Mouse (Mus musculus) midbrain, embryonic 16.5 days (tissue): ENCODE measurements around the gene Fgfr4. TPM values are rescaled to one million over a fixed set of nuclear protein-coding genes. Genes with fewer than 3 reads are reported as not detected.

ENCODE experiments used
- ATAC-seq: fragments of 200-750 bp; cut with Nextera tagmentation; 2 replicates; pipeline ENCODE4 v1.8.0; 2017; ENCODE audit warnings: moderate TSS enrichment
- H3K27ac ChIP-seq: fragments of 300-500 bp; sonication (generic); 2 replicates; pipeline ENCODE4 v1.5.1; 2014; ENCODE audit warnings: mild to moderate bottlenecking, low read length, mixed read lengths
- H3K27me3 ChIP-seq: fragments of 300-500 bp; sonication (generic); 2 replicates; pipeline ENCODE4 v1.6.1; 2014; ENCODE audit warnings: low read depth, low read length, mixed read lengths; ENCODE audit not compliant: control insufficient read depth, insufficient read depth
- H3K36me3 ChIP-seq: fragments of 300-500 bp; sonication (generic); 2 replicates; pipeline ENCODE4 v1.6.1; 2014; ENCODE audit warnings: mild to moderate bottlenecking, low read length, moderate library complexity, mixed read lengths; ENCODE audit not compliant: control insufficient read depth, insufficient read depth
- H3K4me1 ChIP-seq: fragments of 300-500 bp; sonication (generic); 2 replicates; pipeline ENCODE4 v1.6.1; 2014; ENCODE audit warnings: mild to moderate bottlenecking, low read length, mixed read lengths; ENCODE audit not compliant: control insufficient read depth, insufficient read depth
- H3K4me2 ChIP-seq: fragments of 300-500 bp; sonication (generic); 2 replicates; pipeline ENCODE4 v1.6.1; 2014; ENCODE audit warnings: mild to moderate bottlenecking, low read length, mixed read lengths
- H3K4me3 ChIP-seq: fragments of 300-500 bp; sonication (generic); 2 replicates; pipeline ENCODE4 v1.5.1; 2014; ENCODE audit warnings: low read depth, mild to moderate bottlenecking, low read length, moderate library complexity, mixed read lengths
- H3K9ac ChIP-seq: fragments of 300-500 bp; sonication (generic); 2 replicates; pipeline ENCODE4 v1.6.1; 2014; ENCODE audit warnings: low read depth, low read length, mixed read lengths
- H3K9me3 ChIP-seq: fragments of 300-500 bp; sonication (generic); replicated peaks from 2 replicates; pipeline ENCODE4 v1.6.1; 2014; ENCODE audit warnings: mild to moderate bottlenecking, low read length, mixed read lengths; ENCODE audit not compliant: control insufficient read depth, poor library complexity, severe bottlenecking
- WGBS: fragments of 180-500 bp; shearing (Covaris S2); extraction: QIAGEN DNeasy Blood & Tissue Kit; methylation state at CpG from one replicate; pipeline ENCODE4 v1.1.7; 2014; 5-methylcytosine and 5-hydroxymethylcytosine counted together
- polyA plus RNA-seq: library from polyadenylated mRNA; unstranded; fragments of >200 nt; fragmentation: Nextera tagmentation; extraction: Ambion mirVana; gene quantifications from 2 replicates; pipeline ENCODE4 v1.2.1, GENCODE M21; 2015

The Fgfr4 gene
- polyA plus RNA-seq, 1 experiment from 2014 or later, result 0.60 TPM

DNA sequence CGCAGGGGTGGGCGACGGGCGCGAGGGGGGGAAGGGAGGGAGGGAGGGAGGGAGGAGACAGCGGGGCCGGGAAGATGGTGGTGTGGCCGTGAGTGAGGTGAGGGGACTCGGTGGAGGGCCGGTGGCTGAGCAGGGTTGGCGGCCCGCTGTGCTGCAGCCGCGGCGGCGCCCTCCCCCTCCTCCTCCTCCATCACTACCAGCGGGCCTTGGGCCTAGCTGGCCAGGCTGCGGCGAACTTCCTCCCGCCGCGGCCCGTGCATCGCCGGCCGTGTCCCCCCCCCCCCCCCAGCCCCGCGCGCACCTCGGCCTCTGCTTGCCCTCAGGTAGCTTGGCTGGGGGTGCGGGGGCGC is 59.5 kb downstream of the Fgfr4 start:
- Histone ChIP-seq H3K4me1 (peaks cover 45% of the 10 kb centered on the region), H3K27me3 (no peaks in the 10 kb centered on the region), H3K27ac (peak overlapping the region; percentile 96), H3K4me3 (peak overlapping the region; percentile 78), H3K36me3 (peaks cover 4% of the 10 kb centered on the region; the same call in 1 of the 2 replicates), H3K9ac (peak overlapping the region; percentile 92), H3K4me2 (peak overlapping the region; percentile 83), H3K9me3 (no peaks in the 10 kb centered on the region)
- ATAC-seq, result peak; percentile 66
- WGBS, result 0% methylated on average over 5 of the region's 32 CpGs

DNA sequence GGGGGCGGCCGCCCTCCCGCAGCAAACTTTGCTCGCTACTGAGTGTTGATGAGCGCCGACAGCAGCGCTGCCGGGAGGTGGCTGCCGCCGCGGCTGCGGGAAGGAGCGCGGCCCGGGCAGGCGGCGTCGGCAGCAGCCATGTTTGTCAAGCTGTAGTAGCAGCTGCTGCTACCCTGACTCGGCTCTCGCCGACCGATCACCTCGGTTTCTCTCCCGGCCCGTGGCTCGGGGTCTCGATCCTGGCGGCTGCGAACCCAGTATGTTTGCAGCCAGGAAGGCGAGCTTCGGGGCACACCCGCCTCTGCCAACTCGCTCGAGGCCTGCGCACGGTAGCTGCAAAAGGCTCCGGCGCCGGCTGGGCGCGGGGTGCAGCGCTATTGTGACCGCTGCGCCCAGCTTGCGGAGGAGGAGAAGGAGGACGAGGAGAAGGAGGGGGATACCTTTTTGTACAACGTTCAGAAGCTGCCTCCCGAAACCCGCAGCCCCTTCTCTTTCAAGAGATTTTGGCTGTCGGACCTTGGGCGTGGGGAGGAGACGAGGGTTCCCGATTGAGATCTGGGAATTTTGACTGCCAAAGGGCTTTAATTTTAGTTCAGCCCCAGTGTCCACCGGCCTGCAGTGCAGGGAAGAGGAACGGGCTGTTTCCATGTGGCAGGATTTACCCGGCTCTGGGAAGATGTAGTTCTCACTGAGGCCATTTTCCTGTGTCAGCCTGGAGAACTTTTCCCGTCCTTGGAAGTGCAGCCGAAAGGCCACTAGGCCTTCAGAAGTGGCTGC is 60.1 kb downstream of the Fgfr4 start:
- Histone ChIP-seq H3K27me3 (no peaks in the 10 kb centered on the region), H3K9me3 (no peaks in the 10 kb centered on the region), H3K4me3 (peak overlapping the region; percentile 78), H3K36me3 (peaks cover 4% of the 10 kb centered on the region; the same call in 1 of the 2 replicates), H3K4me1 (peaks cover 48% of the 10 kb centered on the region), H3K9ac (peak overlapping the region; percentile 92), H3K4me2 (peak overlapping the region; percentile 83), H3K27ac (peak overlapping the region; percentile 96)
- under 1% methylated on average over 58 of the region's 58 CpGs for WGBS
- peak; percentile 21 for ATAC-seq

DNA sequence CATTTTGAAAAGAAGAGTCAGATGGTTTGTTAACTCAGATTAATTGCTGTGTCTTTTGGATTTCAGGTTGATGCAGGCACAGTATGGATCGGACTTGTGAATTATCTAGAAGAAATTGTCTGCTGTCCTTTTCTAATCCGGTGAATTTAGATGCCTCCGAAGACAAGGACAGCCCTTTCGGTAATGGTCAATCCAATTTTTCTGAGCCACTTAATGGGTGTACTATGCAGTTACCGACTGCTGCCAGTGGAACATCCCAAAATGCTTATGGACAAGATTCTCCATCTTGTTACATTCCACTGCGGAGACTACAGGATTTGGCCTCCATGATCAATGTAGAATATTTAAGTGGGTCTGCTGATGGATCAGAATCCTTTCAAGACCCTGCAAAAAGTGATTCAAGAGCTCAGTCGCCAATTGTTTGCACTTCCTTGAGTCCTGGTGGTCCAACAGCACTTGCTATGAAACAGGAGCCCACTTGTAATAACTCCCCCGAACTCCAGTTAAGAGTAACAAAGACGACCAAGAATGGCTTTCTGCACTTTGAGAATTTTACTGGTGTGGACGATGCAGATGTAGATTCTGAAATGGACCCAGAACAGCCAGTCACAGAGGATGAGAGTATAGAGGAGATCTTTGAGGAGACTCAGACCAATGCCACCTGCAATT is 60.8 kb downstream of the Fgfr4 start:
- no peaks in the 10 kb centered on the region for H3K27me3 ChIP-seq
- peaks cover 4% of the 10 kb centered on the region; the same call in 1 of the 2 replicates for H3K36me3 ChIP-seq
- peaks cover 56% of the 10 kb centered on the region for H3K4me1 ChIP-seq
- H3K27ac ChIP-seq, result peak overlapping the region; percentile 96
- H3K9me3 ChIP-seq, result no peaks in the 10 kb centered on the region
- WGBS, result 55% methylated on average over 10 of the region's 10 CpGs
- ATAC-seq, result no peak
- peak overlapping the region; percentile 92 for H3K9ac ChIP-seq
- H3K4me2 ChIP-seq, result peak overlapping the region; percentile 83
- peak overlapping the region; percentile 78 for H3K4me3 ChIP-seq

Other genes starting within 250 kb of the Fgfr4 start
- gene Unc5a, start 203.2 kb upstream of the Fgfr4 start, polyA plus RNA-seq, result 14.1 and 16.3 TPM in 2 replicates
- 0.57 and 0.77 TPM in 2 replicates for gene Hk3, start 131.3 kb upstream of the Fgfr4 start, polyA plus RNA-seq
- 20.3 and 20.8 TPM in 2 replicates for gene Uimc1, start 52.3 kb upstream of the Fgfr4 start, polyA plus RNA-seq
- 29.5 and 32.2 TPM in 2 replicates for gene Zfp346, start 47.3 kb upstream of the Fgfr4 start, polyA plus RNA-seq
- not detected in 2 replicates for gene Gm17617, start 19.1 kb upstream of the Fgfr4 start, polyA plus RNA-seq
- gene Nsd1, start 57.1 kb downstream of the Fgfr4 start, polyA plus RNA-seq, result 45.2 and 54.8 TPM in 2 replicates
- gene Prelid1, start 167.9 kb downstream of the Fgfr4 start, polyA plus RNA-seq, result 319 and 320 TPM in 2 replicates
- 91.0 and 92.2 TPM in 2 replicates for gene Rab24, start 169.3 kb downstream of the Fgfr4 start, polyA plus RNA-seq
- 6.9 and 7.9 TPM in 2 replicates for gene Mxd3, start 177.2 kb downstream of the Fgfr4 start, polyA plus RNA-seq
- 43.4 and 50.3 TPM in 2 replicates for gene Lman2, start 210.1 kb downstream of the Fgfr4 start, polyA plus RNA-seq
- gene Rgs14, start 217.1 kb downstream of the Fgfr4 start, polyA plus RNA-seq, result 0.34 and 0.62 TPM in 2 replicates
- gene Slc34a1, start 245.5 kb downstream of the Fgfr4 start, polyA plus RNA-seq, result not detected in 2 replicates